Mouse (Mus musculus) MEL (cell line): ENCODE data around the gene Fam69b. TPM values are rescaled to one million over a fixed set of nuclear protein-coding genes. Genes with fewer than 3 reads are reported as not detected.
A peak's percentile ranks its signal among the peaks of the same experiment; 100 is the strongest.

Experiments used
- DNase-seq: peaks from one replicate; pipeline ENCODE4 v3.0.0; 2011; ENCODE audit warnings: low read depth, low spot score
- H3K27ac ChIP-seq: 2 replicates; pipeline ENCODE4 v1.5.1; 2012; ENCODE audit warnings: low read depth, mild to moderate bottlenecking, control low read depth, low read length, moderate library complexity; ENCODE audit not compliant: control insufficient read depth
- H3K27me3 ChIP-seq, 2 experiments: fragments of 150-350 bp in 1 of 2; sonication (generic) in 1 of 2; 2 replicates each; pipeline ENCODE4 v1.6.1; 2012; ENCODE audit warnings: low read length in 2 of 2, mild to moderate bottlenecking in 2 of 2, improper control_type of control experiment in 1 of 2, moderate library complexity in 1 of 2; ENCODE audit not compliant: insufficient read depth in 2 of 2, control insufficient read depth in 1 of 2
- H3K36me3 ChIP-seq, 2 experiments: 2 replicates each; pipeline ENCODE4 v1.6.1; 2012 to 2014; ENCODE audit warnings: low read length in 2 of 2, improper control_type of control experiment in 1 of 2, inconsistent platforms in 1 of 2, mild to moderate bottlenecking in 1 of 2; ENCODE audit not compliant: insufficient read depth in 2 of 2, control insufficient read depth in 1 of 2
- H3K4me1 ChIP-seq, 2 experiments: fragments of 150-350 bp in 1 of 2; sonication (generic) in 1 of 2; 2 replicates each; pipeline ENCODE4 v1.6.1; 2012; ENCODE audit warnings: low read length in 2 of 2, improper control_type of control experiment in 1 of 2, mild to moderate bottlenecking in 1 of 2; ENCODE audit not compliant: insufficient read depth in 2 of 2, control insufficient read depth in 1 of 2
- H3K4me3 ChIP-seq, 2 experiments: fragments of 150-350 bp in 1 of 2; sonication (generic) in 1 of 2; 2 replicates each; pipeline ENCODE4 v1.5.1; 2012; ENCODE audit warnings: low read depth in 2 of 2, low read length in 2 of 2, mild to moderate bottlenecking in 2 of 2, moderate library complexity in 2 of 2, control low read depth in 1 of 2, improper control_type of control experiment in 1 of 2; ENCODE audit not compliant: control insufficient read depth in 1 of 2, insufficient read depth in 1 of 2
- H3K79me2 ChIP-seq: 2 replicates; pipeline ENCODE4 v1.6.1; 2012; ENCODE audit warnings: mild to moderate bottlenecking, low read length, moderate library complexity; ENCODE audit not compliant: control insufficient read depth, poor library complexity, insufficient read depth
- H3K9ac ChIP-seq: 2 replicates; pipeline ENCODE4 v1.6.1; 2012; ENCODE audit warnings: low read depth, mild to moderate bottlenecking, control low read depth, low read length, moderate library complexity; ENCODE audit not compliant: control insufficient read depth, poor library complexity, severe bottlenecking
- H3K9me3 ChIP-seq: fragments of 150-350 bp; sonication (generic); replicated peaks from 2 replicates; pipeline ENCODE4 v1.6.1; 2012; ENCODE audit warnings: mild to moderate bottlenecking, low read length, improper control_type of control experiment, moderate library complexity; ENCODE audit not compliant: insufficient read depth
- BHLHE40 ChIP-seq: IDR thresholded peaks from 2 replicates; pipeline ENCODE4 v1.6.1; 2012; ENCODE audit warnings: low read depth, mild to moderate bottlenecking, inconsistent platforms, low read length, improper control_type of control experiment, borderline replicate concordance
- CHD1 ChIP-seq: IDR thresholded peaks from 2 replicates; pipeline ENCODE4 v1.6.1; 2012; ENCODE audit warnings: low read depth, mild to moderate bottlenecking, inconsistent platforms, low read length, improper control_type of control experiment
- CTCF ChIP-seq, 3 experiments: IDR thresholded peaks in 2 of 3; conservative IDR thresholded peaks in 1 of 3; 2 replicates each; pipeline ENCODE4 v1.5.1; 2011 to 2012; ENCODE audit warnings: low read length in 3 of 3, low read depth in 2 of 3, mild to moderate bottlenecking in 2 of 3, improper control_type of control experiment in 1 of 3, inconsistent platforms in 1 of 3, mixed read lengths in 1 of 3, moderate library complexity in 1 of 3; ENCODE audit not compliant: control insufficient read depth in 1 of 3, insufficient read depth in 1 of 3, poor library complexity in 1 of 3, severe bottlenecking in 1 of 3
- ELF1 ChIP-seq: IDR thresholded peaks from 2 replicates; pipeline ENCODE4 v1.6.1; 2014; ENCODE audit warnings: low read depth, mild to moderate bottlenecking, inconsistent platforms, low read length, improper control_type of control experiment, moderate library complexity
- EP300 ChIP-seq, 2 experiments: IDR thresholded peaks; 2 replicates each; pipeline ENCODE4 v1.6.1; 2011; ENCODE audit warnings: improper control_type of control experiment in 2 of 2, low read length in 2 of 2, low read depth in 1 of 2, mild to moderate bottlenecking in 1 of 2
- ETS1 ChIP-seq: IDR thresholded peaks from 2 replicates; pipeline ENCODE4 v1.6.1; 2012; ENCODE audit warnings: low read depth, mild to moderate bottlenecking, inconsistent platforms, low read length, improper control_type of control experiment, moderate library complexity
- GABPA ChIP-seq: IDR thresholded peaks from 2 replicates; pipeline ENCODE4 v1.6.1; 2012; ENCODE audit warnings: low read depth, mild to moderate bottlenecking, inconsistent platforms, low read length, improper control_type of control experiment, moderate library complexity
- HCFC1 ChIP-seq: IDR thresholded peaks from 2 replicates; pipeline ENCODE4 v1.6.1; 2012; ENCODE audit warnings: low read depth, mild to moderate bottlenecking, inconsistent platforms, low read length, improper control_type of control experiment, moderate library complexity
- MAX ChIP-seq: IDR thresholded peaks from 2 replicates; pipeline ENCODE4 v1.6.1; 2011; ENCODE audit warnings: low read length, improper control_type of control experiment
- MAZ ChIP-seq: IDR thresholded peaks from 2 replicates; pipeline ENCODE4 v1.6.1; 2012; ENCODE audit warnings: low read depth, mild to moderate bottlenecking, inconsistent platforms, low read length, improper control_type of control experiment
- MEF2A ChIP-seq: IDR thresholded peaks from 2 replicates; pipeline ENCODE4 v1.6.1; 2014; ENCODE audit warnings: low read depth, mild to moderate bottlenecking, inconsistent platforms, low read length, improper control_type of control experiment; ENCODE audit not compliant: poor library complexity, insufficient replicate concordance, severe bottlenecking; ENCODE audit errors: extremely low read depth
- MXI1 ChIP-seq: IDR thresholded peaks from 2 replicates; pipeline ENCODE4 v1.6.1; 2011; ENCODE audit warnings: mild to moderate bottlenecking, low read depth, low read length, improper control_type of control experiment
- RAD21 ChIP-seq: IDR thresholded peaks from 2 replicates; pipeline ENCODE4 v1.6.1; 2011; ENCODE audit warnings: mild to moderate bottlenecking, low read depth, low read length, improper control_type of control experiment
- RCOR1 ChIP-seq: IDR thresholded peaks from 2 replicates; pipeline ENCODE4 v1.6.1; 2012; ENCODE audit warnings: low read depth, mild to moderate bottlenecking, inconsistent platforms, low read length, improper control_type of control experiment
- SIN3A ChIP-seq: IDR thresholded peaks from 2 replicates; pipeline ENCODE4 v1.6.1; 2012; ENCODE audit warnings: low read length, improper control_type of control experiment, inconsistent platforms
- SMC3 ChIP-seq: IDR thresholded peaks from 2 replicates; pipeline ENCODE4 v1.6.1; 2011; ENCODE audit warnings: low read depth, low read length, improper control_type of control experiment
- TCF12 ChIP-seq: IDR thresholded peaks from 2 replicates; pipeline ENCODE4 v1.6.1; 2014; ENCODE audit warnings: low read depth, mild to moderate bottlenecking, inconsistent platforms, low read length, improper control_type of control experiment, moderate library complexity
- USF1 ChIP-seq: IDR thresholded peaks from 2 replicates; pipeline ENCODE4 v1.6.1; 2014; ENCODE audit warnings: low read depth, mild to moderate bottlenecking, inconsistent platforms, low read length, improper control_type of control experiment, moderate library complexity
- ZC3H11A ChIP-seq: IDR thresholded peaks from 2 replicates; pipeline ENCODE4 v1.6.1; 2012; ENCODE audit warnings: low read depth, mild to moderate bottlenecking, inconsistent platforms, low read length, improper control_type of control experiment
- ZNF384 ChIP-seq: IDR thresholded peaks from 2 replicates; pipeline ENCODE4 v1.6.1; 2012; ENCODE audit warnings: low read depth, mild to moderate bottlenecking, inconsistent platforms, low read length, improper control_type of control experiment
- polyA plus RNA-seq, 2 experiments: library from polyadenylated mRNA; stranded (reverse) in 1 of 2; unstranded in 1 of 2; fragments of >175 nt in 1 of 2; fragments of >200 nt in 1 of 2; gene quantifications; 2 replicates each; pipeline versions ENCODE4 v1.2.1 to v1.2.4; 2012; ENCODE audit warnings: low replicate concordance in 2 of 2, low read depth in 1 of 2; ENCODE audit not compliant: insufficient read length in 2 of 2, insufficient read depth in 1 of 2, missing spikeins in 1 of 2
- total RNA-seq: library from RNA; depleted of rRNA; stranded (reverse); fragments of 300-350 nt; gene quantifications from 2 replicates; pipeline ENCODE4 v1.2.3, GENCODE M21; 2012

Gene Fam69b
- total and polyA plus RNA-seq, 3 experiments, result 0.42 to 0.67 TPM; not detected in 1

DNA sequence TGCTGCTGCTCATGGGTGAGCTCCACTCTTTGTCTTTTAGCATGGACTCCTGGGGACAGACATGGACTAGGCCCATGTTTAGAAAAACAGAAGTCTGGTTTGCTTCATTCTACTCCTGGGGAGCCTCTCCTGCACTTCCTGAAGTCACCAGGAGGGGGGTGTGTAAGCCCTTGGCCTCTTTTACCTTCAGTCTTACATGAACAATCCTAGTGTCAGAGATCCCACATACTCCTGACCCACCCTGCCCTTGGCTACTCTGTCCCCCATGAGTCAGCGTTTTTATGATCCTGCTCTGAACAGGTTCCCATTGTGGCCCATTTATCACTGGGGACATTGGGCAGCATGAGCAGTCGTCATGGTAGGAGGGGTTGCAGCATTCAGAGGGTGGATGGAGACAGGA is 15.7 kb downstream of the Fam69b start:
- peaks cover 12% of the 10 kb centered on the region for H3K79me2 ChIP-seq
- TF ChIP-seq CTCF (IDR thresholded peaks at IDR 0.05 in 2 of 3, conservative IDR thresholded peaks at IDR 0.05 in 1 of 3; ENCODE audit: control insufficient read depth in 1 of 3, insufficient read depth in 1 of 3, low read depth in 2 of 3, low read length in 3 of 3, poor library complexity in 1 of 3, severe bottlenecking in 1 of 3), result peak; percentile 41 to 75 (median 49); a peak in 5 of 6 replicates
- TF ChIP-seq ETS1, result no peak
- peak; percentile 75 for DNase-seq
- H3K4me3 ChIP-seq, result no peak overlapping the region
- H3K4me1 ChIP-seq, result peaks cover 0 to 16% of the 10 kb centered on the region in 2 experiments; a peak in 2 of 4 replicates
- no peaks in the 10 kb centered on the region for H3K27me3 ChIP-seq
- H3K36me3 ChIP-seq, result peaks cover 0 to under 1% of the 10 kb centered on the region in 2 experiments; a peak in 3 of 4 replicates
- no peaks in the 10 kb centered on the region for H3K9me3 ChIP-seq
- no peak overlapping the region for H3K27ac ChIP-seq
- H3K9ac ChIP-seq, result no peak overlapping the region

DNA sequence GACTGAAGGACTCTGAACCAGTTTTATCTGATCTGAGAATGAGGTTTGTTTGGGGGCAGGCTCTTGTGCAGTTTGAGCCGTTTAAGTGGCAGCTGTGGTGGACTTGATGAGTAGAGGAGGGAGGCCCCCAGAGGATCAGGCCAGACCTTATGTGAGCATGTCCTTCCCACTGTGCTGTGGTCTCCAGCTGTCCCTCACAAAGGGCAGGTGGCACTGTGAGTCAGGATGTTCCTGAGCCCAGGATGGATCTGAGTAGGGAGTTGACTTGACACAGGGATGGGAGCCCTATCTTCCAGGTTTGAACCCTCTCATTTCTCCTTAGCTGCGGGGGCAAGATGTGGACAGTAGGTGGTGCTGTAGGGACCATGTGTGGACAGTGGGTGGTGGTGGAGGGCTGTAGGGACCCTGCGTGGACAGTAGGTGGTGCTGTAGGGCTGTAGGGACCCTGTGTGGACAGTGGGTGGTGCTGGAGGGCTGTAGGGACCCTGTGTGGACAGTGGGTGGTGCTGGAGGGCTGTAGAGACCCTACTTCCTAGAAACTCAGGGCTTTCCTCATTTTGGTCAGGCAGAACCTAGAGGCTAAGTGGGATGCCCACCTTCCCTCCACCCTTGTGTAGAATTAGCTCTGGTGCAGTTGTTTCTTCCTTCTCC is 18.5 kb downstream of the Fam69b start:
- Histone ChIP-seq H3K4me1 (peaks cover 0 to 4% of the 10 kb centered on the region in 2 experiments; a peak in 2 of 4 replicates), H3K9me3 (no peaks in the 10 kb centered on the region), H3K36me3 (no peaks in the 10 kb centered on the region), H3K79me2 (no peaks in the 10 kb centered on the region), H3K27me3 (no peaks in the 10 kb centered on the region), H3K4me3 (no peak overlapping the region), H3K9ac (no peak overlapping the region), H3K27ac (no peak overlapping the region)
- TF ChIP-seq USF1, result peak; percentile 36; the same call in 1 of the 2 replicates
- TF ChIP-seq TCF12, result peak; percentile 40; the same call in 1 of the 2 replicates
- TF ChIP-seq ELF1, result peak; percentile 59; the same call in 1 of the 2 replicates
- peak; percentile 88 for TF ChIP-seq RAD21
- peak; percentile 58; the same call in 1 of the 2 replicates for TF ChIP-seq HCFC1
- TF ChIP-seq EP300 (IDR thresholded peaks at IDR 0.05; ENCODE audit: low read depth in 1 of 2, low read length in 2 of 2), result peak in 1 of 2 experiments; percentile 70; a peak in 2 of 4 replicates
- TF ChIP-seq BHLHE40, result peak; percentile 59
- TF ChIP-seq RCOR1, result no peak
- TF ChIP-seq CTCF (IDR thresholded peaks at IDR 0.05 in 2 of 3, conservative IDR thresholded peaks at IDR 0.05 in 1 of 3; ENCODE audit: control insufficient read depth in 1 of 3, insufficient read depth in 1 of 3, low read depth in 2 of 3, low read length in 3 of 3, poor library complexity in 1 of 3, severe bottlenecking in 1 of 3), result peak; percentile 91 to 100 (median 99)
- TF ChIP-seq MEF2A, result no peak
- peak; percentile 61 for TF ChIP-seq SIN3A
- TF ChIP-seq ZNF384, result 0 out of 2 replicates have a peak, but pooled peaks have one; percentile 33
- TF ChIP-seq SMC3, result peak; percentile 84
- TF ChIP-seq GABPA, result no peak
- peak; percentile 22; the same call in 1 of the 2 replicates for TF ChIP-seq MAX
- TF ChIP-seq CHD1, result no peak
- TF ChIP-seq ZC3H11A, result peak; percentile 65
- TF ChIP-seq MXI1, result peak; percentile 59; the same call in 1 of the 2 replicates
- TF ChIP-seq MAZ, result peak; percentile 80; the same call in 1 of the 2 replicates
- peak; percentile 88 for DNase-seq
